Mouse (Mus musculus): ENCODE measurements at regions not wholly inside any gene's neighbourhood (a gene's known extent, or its start where the extent isn't known, plus 50 kb on each side); places are given as distances from the start of the nearest gene placed in this dataset.

DNA sequence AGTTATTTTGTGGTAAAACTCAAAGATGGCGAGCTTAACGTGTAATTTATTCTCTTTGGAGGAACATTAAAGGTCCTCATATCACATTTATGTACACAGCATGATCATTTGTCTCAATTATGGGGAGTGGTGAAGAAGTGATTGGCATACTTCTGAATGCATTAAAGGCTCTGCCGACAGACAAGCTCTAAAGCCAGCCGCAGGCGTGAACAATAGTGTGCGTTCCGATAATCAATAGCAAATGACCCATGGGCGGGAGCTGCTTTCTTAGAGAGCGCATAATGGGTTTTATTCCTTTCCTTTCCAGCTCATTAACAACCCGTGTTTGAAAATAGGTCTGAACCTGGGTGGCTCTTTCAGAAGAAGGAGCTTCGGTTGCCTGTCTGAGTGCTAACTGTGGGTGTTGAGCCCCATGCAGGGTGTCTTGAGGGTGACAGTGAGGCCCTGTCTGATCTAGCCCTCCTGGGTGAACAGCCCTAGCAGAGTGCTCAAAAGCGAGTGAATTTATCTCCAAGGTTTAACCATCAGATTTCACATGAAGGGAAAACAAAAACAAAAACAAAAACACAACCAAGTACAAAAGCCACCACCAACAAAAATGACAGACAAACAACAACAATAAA, 210.5 kb downstream of the Zfp619 start:
- TF ChIP-seq ZNF384 (IDR thresholded peaks at IDR 0.05; ENCODE audit: low read depth, low read length) (no peak), HCFC1 (IDR thresholded peaks at IDR 0.05; ENCODE audit: borderline replicate concordance, insufficient read depth, low read length) (no peak)
